Mouse (Mus musculus) ovary, postnatal 36 days (tissue): ENCODE results near the gene Hmga1b.
"Not testable (repeated sequence)": the region's sequence is repeated elsewhere in the genome, so short reads cannot be mapped to it uniquely, and the experiment has no call there.

ENCODE experiments used
- DNase-seq: peaks from one replicate; pipeline ENCODE4 v3.0.0; 2022; ENCODE audit warnings: low spot score, mixed read lengths

The Hmga1b gene

DNA sequence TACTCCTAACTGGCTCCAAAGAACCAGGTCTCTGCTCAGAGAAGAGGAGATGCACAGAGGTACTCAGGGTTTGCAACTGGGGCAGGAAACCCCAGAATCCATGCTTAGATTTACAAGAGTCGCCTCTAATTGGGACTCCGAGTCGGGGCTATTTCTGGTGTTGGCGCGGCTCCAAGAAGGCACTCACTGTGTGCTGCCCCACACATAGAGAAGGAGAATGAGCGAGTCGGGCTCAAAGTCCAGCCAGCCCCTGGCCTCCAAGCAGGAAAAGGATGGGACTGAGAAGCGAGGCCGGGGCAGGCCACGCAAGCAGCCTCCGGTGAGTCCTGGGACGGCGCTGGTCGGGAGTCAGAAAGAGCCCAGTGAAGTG, at the start of gene Hmga1b:
Hmga1b (plus strand) TSS at position 123 of the 370 bp plus-strand sequence.
- not testable (repeated sequence) for DNase-seq

DNA sequence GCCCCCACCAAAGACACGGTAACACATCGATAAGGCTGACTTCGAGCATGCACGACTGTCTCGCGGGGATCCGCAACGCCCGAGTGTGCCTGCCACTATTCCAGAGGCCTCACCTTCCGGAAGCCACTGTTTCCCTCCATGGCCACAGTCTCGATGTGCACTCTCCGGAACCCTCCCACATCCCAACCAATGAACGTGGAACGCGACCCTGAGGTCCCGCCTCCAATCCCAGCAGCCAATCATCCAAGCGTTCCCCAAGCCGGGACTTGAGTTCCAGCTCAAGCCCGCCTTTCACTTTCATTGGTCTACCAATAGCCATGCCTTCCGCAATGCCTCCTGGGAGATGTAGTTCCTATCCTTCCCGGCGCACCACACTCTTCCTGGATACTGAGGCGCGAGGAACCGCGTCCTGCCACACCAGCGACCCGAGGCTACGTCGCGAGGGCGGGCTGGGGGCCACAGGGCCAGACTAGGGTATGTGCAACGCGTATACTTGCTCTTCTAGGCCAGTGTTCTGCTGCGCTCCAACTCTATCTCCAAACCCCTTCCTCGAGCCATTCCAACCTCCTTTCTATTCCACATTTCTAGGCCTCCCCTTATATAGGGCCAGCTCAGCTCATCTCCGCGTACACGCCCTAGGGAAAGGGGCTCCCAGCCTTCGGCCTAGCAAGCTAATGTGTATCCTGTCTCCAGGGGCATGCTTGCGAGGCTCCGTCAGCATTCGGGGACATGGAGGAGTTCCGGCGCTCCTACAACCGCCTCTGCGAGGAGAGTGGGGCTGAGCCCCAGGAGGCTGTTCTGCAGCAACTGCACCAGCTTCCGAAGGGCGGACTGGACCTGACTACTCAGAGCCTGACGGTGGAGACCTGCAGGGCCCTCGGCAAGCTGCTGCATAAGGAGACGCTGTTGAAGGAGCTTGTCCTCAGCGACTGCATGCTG, 48.7 kb upstream of the Hmga1b start, which contains the start of the genes Cenpx and Lrrc45:
Cenpx (minus strand) TSS at position 159 of the 939 bp plus-strand sequence.
Lrrc45 (plus strand) TSS at position 346 of the 939 bp plus-strand sequence.
- peak; percentile 95 for DNase-seq

DNA sequence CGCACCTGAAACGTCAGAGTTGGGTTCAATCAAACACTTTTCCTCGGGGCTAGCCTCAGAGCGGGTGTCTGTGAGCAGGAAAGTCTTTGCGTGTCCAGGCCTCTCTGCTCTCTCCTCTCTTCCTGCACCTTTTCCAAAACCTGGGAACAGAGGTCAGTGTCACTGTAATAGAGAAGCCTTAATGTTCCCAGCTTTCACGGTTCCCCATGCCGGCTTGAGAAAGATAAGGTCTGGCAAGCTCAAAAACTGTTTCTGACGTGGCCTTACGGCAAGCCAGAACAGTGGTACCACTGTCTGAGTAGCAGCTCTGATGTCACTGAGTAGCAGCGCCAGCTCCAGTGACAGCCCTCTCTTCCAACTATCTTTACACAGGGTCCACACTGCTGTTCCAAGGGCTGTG, 48.0 kb upstream of the Hmga1b start:
- DNase-seq, result no peak

DNA sequence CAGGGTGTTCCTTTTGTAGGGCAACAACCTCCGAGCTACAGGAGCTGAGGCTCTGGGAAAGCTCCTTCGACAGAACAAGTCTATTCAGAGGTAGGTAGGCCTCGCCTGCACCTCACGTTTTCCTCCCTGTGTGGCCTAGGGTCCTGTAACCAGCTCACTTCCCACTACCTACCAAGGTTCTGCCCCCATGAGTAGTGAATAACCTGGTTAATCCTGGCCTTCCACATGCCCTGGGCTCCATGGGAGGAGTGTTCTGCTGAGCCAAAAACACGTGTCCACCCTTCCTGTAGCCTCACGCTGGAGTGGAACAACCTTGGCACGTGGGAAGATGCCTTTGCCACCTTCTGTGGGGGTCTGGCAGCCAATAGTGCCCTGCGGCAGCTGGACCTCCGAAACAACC, 47.5 kb upstream of the Hmga1b start:
- no peak for DNase-seq

DNA sequence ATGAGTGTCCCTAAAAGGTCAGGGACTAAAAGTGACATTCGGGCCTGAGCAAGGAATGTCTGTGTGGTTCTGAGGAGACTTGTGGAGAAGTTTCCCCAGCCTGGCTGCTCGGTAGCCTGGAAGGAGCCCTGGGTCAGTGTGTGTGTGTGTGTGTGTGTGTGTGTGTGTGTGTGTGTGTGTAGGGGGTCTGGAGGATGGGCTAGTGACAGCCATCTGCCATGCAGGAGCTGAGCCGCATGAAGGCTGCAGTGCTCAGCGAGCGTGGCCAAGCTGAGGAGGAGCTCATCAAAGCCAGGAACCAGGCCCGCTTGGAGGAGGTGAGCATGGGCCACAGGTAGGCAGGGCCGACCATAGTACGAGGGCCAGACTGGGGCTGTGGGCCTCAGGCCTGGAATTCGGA, 43.4 kb upstream of the Hmga1b start:
- DNase-seq, result no peak

DNA sequence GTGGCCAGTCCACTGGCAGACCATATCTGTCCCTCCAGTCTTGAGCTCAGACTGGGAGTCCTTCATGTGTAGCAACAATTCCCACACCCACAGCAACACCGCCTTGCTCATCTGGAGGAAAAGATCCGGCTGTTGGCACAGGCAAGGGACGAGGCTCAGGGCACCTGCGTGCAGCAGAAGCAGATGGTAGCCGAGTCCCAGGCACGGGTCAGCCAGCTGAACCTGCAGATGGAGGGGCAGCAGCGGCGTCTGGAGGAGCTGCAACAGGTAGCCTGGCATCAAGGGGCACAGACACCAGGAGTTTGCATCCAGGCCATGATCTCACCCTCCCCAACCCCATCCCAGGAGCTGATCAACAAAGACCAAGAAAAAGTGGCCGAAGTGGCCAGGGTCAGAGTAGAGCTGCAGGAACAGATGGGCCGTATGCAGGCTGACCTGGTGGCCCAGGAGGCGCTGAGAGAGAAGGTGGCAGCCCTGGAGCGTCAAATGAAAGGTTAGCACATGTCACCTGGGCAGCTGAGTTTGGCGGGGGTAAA, 42.7 kb upstream of the Hmga1b start:
- DNase-seq, result no peak

DNA sequence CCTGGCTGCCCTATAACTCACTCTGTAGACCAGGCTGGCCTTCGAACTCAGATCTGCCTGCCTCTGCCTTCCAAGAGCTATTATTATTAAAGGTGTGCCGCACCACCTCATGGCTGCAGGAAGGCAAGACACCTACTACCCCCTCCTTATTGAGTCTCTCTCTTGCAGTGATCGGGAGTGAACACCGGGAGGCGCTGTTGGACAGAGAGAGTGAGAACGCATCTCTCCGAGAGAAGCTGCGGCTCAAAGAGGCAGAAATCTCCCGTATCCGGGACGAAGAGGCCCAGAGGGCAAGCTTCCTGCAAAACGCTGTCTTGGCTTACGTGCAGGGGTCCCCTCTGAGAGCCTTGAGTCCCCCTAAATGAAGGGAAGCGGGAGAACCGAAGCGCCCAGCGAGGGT, 42.1 kb upstream of the Hmga1b start:
- DNase-seq, result peak; percentile 86

DNA sequence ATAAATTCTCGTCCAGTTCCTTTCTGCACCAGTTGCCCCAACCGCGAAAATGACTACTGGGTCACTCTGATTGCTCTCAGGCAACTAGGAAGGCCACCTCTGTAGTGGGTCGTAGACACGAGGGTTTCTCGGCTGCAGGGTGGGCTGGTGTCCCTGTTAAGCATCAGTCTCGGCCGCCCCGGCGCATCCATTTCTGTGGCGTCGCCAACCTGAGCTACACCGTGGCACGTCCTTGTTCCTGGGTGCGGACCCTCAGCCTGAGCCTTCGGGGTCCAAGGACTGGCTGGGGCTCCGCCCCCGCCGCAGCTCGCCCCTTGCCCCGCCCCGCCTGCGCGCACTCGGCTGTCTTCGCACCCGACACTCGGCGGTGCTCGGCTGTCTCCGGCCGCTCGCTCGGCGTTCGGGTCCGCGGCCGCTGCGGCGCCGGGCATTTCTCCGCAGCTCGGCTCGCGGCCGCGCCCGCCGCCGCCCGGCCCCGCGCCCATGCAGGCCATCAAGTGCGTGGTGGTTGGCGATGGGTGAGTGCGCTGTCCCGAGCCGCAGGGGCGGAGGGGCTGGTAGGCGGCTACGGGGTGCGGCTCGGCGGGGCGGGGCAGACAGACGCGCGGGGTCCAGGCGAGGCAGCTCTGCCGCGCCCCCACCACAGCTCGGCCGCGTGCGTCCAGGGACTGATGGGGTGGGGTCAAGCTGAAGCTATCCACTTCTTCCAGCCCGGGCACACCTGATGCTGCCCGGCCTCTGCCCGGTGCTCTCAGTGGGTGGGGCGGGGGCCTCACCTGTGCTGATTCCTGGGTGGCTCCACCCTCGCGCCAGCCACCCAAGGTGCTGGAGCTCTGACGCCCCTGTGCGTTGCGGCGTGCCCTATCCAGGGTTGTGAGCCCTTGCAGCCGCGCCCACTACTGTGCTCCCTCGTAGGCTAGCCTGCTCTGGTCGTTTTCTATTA, 41.2 kb upstream of the Hmga1b start, which contains the start of gene Rac3:
Rac3 (plus strand) TSS at position 347 of the 943 bp plus-strand sequence.
- peak; percentile 75 for DNase-seq

DNA sequence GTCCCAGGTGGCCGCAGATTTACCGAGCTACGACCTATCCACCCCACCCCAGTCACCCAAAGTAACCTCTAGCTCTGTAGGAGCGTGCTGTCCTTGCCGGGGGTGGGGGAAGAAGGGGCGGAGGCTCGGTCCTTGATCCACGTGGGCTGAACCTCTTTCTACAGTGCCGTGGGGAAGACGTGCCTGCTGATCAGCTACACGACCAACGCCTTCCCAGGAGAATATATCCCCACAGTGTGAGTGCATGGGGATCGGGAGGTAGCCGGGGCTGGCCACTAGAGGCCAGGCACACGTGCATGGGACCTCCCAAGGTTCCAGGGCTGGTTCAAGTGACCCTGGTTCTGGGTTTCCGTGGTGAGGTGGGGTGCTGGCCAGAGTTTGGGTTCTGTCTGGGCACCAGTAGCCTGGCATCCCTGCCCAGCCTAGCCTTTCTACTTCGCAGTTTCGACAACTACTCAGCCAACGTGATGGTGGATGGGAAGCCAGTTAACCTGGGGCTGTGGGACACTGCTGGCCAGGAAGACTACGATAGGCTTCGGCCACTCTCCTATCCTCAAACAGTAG, 40.4 kb upstream of the Hmga1b start:
- DNase-seq, result no peak

DNA sequence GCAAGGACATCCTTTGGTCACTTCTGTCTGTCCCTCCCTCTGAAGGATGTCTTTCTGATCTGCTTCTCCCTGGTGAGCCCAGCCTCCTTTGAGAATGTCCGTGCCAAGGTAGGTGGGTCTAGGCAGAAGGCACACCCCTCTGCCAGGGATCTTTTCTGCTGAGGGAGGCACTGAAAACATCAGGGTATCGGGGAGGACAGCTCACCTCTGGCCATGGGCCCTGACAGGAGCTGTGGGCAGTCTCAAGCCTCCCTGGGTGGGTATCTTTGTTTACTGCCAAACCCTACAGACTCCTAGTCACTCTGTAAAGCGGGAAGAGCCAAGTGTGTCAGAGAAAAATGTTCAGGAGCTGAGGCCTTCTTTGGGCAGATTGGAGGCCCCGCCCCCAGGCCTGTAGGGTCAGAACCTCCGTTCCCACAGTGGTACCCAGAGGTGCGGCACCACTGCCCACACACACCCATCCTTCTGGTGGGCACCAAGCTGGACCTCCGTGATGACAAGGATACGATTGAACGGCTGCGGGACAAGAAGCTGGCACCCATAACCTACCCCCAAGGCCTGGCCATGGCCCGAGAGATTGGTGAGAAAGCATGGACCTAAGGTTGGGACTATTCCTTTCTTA, 39.7 kb upstream of the Hmga1b start:
- DNase-seq, result no peak

DNA sequence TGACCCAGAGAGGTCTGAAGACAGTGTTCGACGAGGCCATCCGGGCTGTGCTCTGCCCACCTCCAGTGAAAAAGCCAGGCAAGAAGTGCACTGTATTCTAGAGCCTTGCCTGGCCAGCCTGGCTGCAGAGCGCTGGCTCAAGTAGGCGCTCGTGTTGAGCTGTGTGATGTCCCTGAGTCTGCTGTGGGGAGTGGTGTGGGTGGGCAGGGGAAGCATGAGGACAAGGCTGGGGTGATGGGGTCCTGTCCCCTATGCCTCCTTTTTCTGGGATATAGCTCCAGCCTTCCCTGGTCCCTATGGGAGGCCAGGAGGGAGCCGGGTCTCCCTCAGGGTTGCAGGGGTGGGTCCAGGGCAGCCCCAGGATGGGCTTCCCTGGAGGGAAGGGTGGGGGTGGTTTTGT, 39.1 kb upstream of the Hmga1b start:
- DNase-seq, result no peak

DNA sequence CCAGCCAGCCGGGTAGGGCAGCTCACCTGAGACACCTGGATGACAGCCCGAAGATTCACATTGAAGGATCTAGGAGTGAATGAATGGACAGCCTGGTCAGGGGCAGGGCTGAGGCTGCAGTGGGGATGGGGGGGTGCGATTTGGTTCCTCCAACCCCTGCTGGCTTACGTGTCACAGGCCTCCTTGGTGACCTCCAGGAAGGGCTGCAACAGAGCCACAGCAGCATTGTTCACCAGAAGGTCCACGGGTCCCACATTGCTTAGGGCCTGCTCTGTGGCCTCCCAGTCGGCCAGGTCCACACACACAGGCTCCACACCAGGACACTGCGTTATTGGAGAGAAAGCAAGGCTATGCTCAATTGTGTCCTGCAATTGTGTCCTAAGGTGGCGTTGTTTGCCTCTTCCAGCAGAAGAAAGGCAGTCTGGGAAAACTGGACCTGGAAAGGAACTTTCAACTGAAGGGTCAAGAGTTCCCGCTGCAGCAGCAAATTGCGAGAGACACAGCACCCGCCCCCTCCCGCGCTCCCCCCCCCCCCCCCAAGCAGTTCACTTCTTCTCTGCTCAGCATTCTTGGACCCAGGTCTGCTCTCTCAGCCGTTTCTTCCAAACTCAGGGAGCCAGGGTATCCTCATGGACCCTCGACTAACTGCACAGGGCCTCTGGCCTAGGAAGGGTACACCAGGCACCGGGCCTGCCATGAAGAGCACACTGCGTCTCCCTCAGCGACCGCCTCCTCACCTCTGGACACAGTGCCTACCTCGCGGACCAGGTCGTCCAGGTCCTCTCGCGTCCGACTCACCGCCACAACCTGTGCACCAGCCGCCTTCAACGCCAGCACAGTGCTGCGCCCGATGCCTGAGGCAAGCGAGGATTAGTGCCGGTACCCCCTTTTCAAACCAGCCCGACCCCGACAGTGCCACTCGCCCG, 36.1 kb upstream of the Hmga1b start:
- DNase-seq, result no peak

DNA sequence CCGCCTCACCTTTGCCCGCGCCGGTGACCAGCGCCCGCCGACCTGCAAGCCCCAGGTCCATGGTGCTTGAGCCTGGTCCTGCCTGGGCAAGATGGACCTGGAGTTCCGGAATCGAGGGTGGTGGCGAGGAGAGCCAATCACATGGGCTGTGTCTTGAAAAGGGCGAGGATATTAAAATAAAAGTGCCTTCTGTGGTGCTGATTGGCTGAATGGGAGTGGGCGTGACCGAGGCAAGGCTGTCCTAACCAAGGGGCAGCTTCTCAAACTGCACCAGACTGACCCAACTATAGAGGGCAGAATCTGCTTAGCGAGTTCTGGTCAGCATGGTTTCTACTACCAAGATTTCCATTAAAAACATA, 35.4 kb upstream of the Hmga1b start, which contains the start of gene Dcxr:
Dcxr (minus strand) TSS at position 113 of the 359 bp plus-strand sequence.
- DNase-seq, result peak; percentile 83

DNA sequence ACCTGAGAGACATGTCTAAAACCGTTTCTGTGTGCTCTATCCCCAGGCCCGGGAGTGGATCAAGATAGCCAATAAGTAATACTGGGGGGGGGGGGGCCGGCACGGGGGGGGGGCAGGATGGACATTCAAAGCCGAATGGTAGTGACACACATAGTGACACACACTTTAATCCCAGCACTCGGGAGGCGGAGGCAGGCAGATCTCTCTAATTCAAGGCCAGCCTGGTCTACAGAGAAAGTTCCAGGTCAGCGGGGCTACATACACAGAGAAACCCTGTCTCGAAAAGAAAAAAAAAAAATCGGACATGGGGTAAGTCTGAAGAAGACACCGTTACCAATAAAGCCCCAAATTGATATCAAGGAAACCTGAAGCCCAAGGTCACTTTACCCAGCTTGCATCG, 35.0 kb upstream of the Hmga1b start:
- DNase-seq, result no peak

DNA sequence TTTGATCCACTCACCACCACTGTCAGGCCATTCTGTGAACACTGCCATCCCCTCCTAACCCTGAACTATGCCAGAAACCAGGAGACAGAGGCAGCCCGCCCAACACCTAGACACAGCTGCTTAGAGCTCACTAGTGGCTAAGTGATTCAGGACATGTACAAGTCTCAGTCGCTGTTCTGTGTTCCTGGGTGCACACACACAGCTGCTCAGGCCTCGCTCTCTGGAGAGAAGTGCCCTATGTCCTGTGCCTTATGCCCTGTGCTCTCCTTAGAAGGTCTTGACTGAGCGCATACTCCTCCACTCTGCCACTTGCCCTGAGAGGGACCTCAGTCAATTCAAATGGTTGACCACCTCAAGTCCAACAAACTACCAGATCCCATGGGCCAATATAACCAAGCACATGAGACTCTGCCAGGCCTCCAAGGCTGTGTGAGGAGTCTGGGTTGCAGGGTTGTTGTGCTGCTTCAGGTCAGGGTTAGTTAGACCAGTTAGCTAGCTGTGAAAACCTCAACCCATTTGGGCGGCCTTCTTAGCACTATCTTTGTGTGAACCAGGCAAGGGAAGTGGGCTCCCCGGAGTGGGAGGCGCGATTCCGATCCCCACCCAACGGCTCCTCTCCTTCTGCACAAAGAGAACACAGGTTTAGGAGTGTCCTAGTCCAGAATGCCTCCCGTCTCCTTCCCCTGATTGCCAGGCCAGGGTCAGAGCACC, 33.9 kb upstream of the Hmga1b start:
- no peak for DNase-seq

DNA sequence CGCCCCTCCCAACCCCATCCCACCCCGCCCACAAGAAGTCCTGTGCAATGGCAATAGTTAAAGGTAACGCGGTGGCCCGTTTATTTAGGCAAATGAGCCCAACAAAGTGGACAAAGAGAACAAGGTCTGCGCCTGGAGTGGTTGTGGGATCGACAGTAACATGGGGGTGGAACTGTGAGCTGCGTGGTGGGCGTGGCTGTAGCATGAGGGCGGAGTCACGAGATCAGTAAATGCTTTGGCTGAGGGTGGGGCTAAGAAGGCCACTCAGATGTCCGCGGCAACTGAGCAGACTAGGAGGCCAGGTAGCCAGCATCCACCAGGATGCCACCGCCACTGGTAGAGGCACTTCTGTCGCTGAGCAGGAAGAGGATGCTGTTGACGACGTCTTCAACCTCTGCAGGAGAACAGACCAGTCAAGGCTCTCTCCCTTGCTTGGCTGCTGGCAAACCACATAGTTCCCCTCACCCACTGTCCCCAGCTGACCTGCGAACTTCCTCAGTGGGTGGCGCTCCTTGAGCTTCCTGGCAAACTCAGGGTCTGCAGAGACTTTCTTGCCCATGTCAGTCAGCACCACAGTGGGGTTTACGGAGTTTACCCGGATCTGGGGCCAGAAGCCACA, 33.1 kb upstream of the Hmga1b start:
- peak; percentile 56 for DNase-seq

DNA sequence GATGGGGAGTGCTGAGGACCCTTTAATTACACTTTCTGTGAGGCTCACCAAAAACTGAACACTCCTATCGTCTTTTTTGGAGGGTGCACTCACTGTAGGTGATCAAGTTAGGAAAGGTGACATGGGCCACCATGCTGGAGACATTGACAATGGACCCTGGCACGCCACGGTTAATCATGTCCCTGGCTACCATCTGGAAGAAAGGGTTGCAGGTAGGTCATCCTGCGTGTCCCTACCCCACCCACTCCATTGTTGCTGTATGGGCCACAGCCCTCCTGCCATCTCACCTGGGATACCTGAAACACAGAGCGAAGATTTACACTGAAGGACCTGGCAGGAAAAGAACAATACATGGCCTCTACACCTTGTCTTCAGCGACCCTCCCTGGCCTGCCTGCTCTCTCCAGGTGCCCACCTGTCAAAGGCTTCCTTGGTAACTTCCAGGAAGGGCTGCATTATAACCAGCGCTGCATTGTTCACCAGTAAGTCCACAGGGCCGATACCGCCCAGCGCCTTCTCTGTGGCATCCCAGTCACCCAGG, 32.2 kb upstream of the Hmga1b start:
- DNase-seq, result no peak

DNA sequence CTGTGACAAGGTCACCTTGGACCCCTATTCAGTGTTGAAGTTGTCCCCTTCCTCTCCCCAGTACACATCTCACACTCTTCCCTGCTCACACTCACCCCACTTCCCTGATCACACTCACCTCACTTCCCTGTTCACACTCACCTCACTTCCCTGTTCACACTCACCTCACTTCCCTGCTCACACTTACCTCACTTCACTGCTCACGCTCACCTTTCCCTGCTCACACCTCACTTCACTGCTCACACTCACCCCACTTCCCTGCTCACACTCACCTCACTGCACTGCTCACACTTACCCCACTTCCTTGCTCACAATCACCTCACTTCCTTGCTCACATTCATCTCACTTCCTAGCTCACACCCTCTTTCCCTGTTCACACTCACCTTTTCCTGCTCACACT, 31.2 kb upstream of the Hmga1b start:
- DNase-seq, result no peak
